Mouse (Mus musculus) megakaryocyte, embryonic 14.5 days (primary cell): Measurements from ENCODE around the gene Actr1b. TPM values are rescaled to one million over a fixed set of nuclear protein-coding genes. Genes with fewer than 3 reads are reported as not detected.

Experiments used
- H3K27me3 ChIP-seq: replicated peaks from 2 replicates; pipeline ENCODE3; 2012; ENCODE audit warnings: inconsistent platforms
- H3K36me3 ChIP-seq: replicated peaks from 2 replicates; pipeline ENCODE3; 2012; ENCODE audit warnings: low read length, inconsistent platforms, mixed read lengths
- H3K4me1 ChIP-seq: 2 replicates; pipeline ENCODE4 v1.6.1; 2012; ENCODE audit warnings: inconsistent platforms
- H3K4me3 ChIP-seq: replicated peaks from 2 replicates; pipeline ENCODE3; 2012; ENCODE audit warnings: moderate library complexity, mild to moderate bottlenecking, inconsistent platforms
- H3K9me3 ChIP-seq: 2 replicates; pipeline ENCODE4 v1.6.1; 2012; ENCODE audit warnings: inconsistent platforms
- FLI1 ChIP-seq: IDR thresholded peaks from 2 replicates; pipeline ENCODE4 v1.6.1; 2012; ENCODE audit warnings: low read length, inconsistent platforms, mixed read lengths
- GATA1 ChIP-seq: IDR thresholded peaks from 3 replicates; pipeline ENCODE4 v1.6.1; 2012; ENCODE audit warnings: mixed read lengths, low read length, inconsistent platforms, borderline replicate concordance
- polyA plus RNA-seq: library from polyadenylated mRNA; stranded (reverse); fragments of >175 nt; gene quantifications from 2 replicates; pipeline ENCODE4 v1.2.3, GENCODE M21; 2012; ENCODE audit warnings: low replicate concordance; ENCODE audit not compliant: insufficient read depth

Gene Actr1b
- polyA plus RNA-seq, 1 experiment: 26.0 TPM

DNA sequence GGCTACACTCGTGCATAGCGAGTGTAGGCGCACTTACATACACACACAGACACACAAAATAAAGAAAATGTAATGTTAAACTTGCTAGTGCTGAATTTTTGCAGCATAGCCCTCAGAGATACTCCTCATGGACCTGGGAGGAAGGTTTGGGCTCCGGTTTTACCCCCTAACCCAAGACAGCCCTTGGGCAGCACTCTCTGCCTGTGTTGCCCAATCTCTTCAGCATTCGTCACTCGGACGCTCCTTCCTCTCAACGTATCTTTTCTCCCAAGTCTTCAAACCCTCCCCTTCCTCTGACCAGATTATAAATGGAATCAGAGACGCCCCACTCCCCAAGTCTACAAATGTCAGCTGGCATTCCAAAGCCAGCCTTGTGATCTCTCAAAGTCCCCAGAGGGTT is 28.8 kb upstream of the Actr1b start:
- Histone ChIP-seq H3K27me3 (peaks cover 59% of the 10 kb centered on the region), H3K4me3 (no peak overlapping the region), H3K9me3 (no peaks in the 10 kb centered on the region), H3K4me1 (peaks cover 7% of the 10 kb centered on the region), H3K36me3 (no peaks in the 10 kb centered on the region)
- no peak for TF ChIP-seq FLI1
- no peak for TF ChIP-seq GATA1

DNA sequence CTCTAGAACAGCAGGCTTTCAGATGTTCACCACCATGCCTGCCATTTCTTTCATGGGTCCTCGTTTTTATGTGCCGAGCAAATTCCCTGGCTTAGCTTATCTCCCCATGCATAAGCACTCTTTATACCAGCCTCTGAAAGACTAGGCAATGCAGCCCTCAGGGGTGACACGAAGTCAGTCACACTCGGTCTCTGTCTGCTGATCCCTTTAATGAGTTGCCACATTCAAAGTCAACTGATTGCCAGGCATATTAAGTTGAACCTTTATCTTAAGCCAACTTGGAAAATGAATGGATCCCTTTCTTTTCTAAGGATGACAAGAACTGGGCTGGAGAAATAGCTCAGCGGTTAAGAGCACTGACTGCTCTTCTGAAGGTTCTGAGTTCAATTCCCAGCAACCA is 25.0 kb upstream of the Actr1b start:
- peaks cover 10% of the 10 kb centered on the region for H3K4me1 ChIP-seq
- peaks cover 34% of the 10 kb centered on the region for H3K27me3 ChIP-seq
- no peak overlapping the region for H3K4me3 ChIP-seq
- TF ChIP-seq GATA1 (no peak), FLI1 (no peak)
- H3K9me3 ChIP-seq: no peaks in the 10 kb centered on the region
- no peaks in the 10 kb centered on the region for H3K36me3 ChIP-seq

DNA sequence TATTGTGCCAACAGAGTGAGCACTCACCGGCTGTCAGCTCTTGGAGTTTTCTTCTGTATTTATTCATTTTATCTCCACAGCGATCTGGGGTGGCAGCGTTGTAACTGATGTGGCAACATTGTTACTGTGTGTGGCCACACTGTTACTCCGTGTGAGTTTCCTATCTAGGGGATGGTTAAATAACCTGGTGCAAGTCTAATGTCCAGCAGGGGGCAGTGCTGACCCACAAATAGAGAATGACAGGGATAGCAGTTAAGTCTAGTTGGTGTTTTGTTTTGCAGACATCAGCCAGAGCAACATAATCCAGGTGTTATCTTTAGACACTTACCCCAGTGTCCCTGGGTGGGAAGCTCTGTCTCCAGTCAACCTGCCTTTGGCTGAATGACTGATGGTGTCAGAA is 23.1 kb upstream of the Actr1b start:
- Histone ChIP-seq H3K27me3 (peaks cover 18% of the 10 kb centered on the region), H3K36me3 (no peaks in the 10 kb centered on the region), H3K4me3 (no peak overlapping the region), H3K4me1 (peaks cover 8% of the 10 kb centered on the region), H3K9me3 (no peaks in the 10 kb centered on the region)
- TF ChIP-seq GATA1 (no peak), FLI1 (no peak)

DNA sequence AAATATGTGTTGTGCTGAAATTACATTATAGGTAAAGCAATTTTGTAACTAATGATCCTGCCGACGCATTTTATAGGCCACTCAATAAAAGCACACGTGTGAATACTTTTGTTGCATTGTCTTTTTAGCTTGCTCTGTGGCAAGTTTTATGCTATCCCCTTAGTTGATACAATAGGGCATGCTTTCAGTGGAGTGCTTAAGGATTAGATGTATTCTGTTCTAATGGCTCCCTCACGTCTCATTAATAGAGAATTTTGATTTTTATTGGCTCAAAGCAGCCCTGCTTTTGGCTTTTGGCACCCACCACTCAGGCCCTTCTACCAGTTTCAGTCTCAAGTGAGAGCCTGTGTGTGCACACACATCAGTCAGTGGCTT is 9.8 kb upstream of the Actr1b start:
- Histone ChIP-seq H3K4me3 (no peak overlapping the region), H3K4me1 (peaks cover 7% of the 10 kb centered on the region; the same call in 1 of the 2 replicates), H3K27me3 (peaks cover 21% of the 10 kb centered on the region), H3K36me3 (no peaks in the 10 kb centered on the region), H3K9me3 (no peaks in the 10 kb centered on the region)
- no peak for TF ChIP-seq FLI1
- no peak for TF ChIP-seq GATA1

DNA sequence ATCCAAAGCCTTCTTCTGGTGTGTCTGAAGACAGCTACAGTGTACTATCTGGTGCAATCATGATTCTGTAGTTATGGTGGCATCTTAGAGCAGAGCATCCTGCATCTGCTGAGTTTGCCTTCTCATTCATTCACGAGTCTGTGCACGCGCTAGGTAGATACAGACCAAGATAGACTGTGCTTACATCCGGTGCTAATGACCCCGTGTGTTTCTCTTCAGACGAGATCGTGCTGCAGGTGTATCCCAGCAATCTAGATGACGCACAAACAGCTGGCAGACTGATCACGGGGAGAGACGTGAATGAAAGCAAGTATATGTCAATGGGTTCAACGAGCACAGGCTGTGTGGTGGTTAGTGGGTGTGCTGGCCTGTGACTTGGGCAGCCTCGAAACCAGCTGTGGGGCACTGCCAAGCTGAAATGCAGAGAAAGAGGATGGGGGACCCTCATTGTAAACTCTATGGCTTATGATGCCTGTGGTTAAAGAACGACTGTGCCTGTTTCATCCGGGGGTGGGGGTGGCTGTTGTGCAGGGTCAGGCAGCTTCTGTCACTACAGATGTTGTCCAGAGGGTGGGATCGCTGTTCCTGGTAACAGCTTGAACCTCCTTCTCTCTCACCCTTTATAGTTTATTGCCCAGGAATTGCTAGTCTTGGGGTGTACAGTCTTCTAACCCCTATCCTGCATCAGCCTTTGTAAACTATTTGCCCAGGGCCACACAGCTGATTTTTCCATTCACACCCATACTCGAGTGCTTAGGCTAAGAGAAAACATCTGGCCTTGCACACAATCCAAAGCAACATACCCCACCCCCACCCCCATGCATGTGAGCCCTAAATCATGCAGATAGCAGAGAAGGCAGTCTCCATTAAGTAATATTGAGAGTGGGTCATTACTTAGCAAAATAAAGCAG is 9.2 kb upstream of the Actr1b start:
- Histone ChIP-seq H3K27me3 (peaks cover 26% of the 10 kb centered on the region), H3K36me3 (no peaks in the 10 kb centered on the region), H3K4me1 (peaks cover 7% of the 10 kb centered on the region; the same call in 1 of the 2 replicates), H3K9me3 (no peaks in the 10 kb centered on the region), H3K4me3 (no peak overlapping the region)
- TF ChIP-seq FLI1 (no peak), GATA1 (no peak)

- Histone ChIP-seq H3K9me3 (peaks cover 9% of the 10 kb centered on the region), H3K27me3 (peaks cover 38% of the 10 kb centered on the region), H3K4me1 (peaks cover 7% of the 10 kb centered on the region; the same call in 1 of the 2 replicates), H3K36me3 (no peaks in the 10 kb centered on the region), H3K4me3 (no peak overlapping the region)
- TF ChIP-seq FLI1: no peak
Observed at GRCm38 (mm10) chr1:36718786-36719185, 4.6 kb upstream of the Actr1b start.

GRCm38 (mm10) chr1:36711104-36711503 is 3.1 kb downstream of the Actr1b start:
- no peak for TF ChIP-seq GATA1
- TF ChIP-seq FLI1: no peak
- no peak overlapping the region for H3K4me3 ChIP-seq
- H3K36me3 ChIP-seq: peaks cover 24% of the 10 kb centered on the region
- H3K9me3 ChIP-seq: peaks cover 15% of the 10 kb centered on the region
- peaks cover 34% of the 10 kb centered on the region for H3K4me1 ChIP-seq
- H3K27me3 ChIP-seq: peaks cover 11% of the 10 kb centered on the region

- H3K27me3 ChIP-seq: peaks cover 6% of the 10 kb centered on the region
- peaks cover 15% of the 10 kb centered on the region for H3K9me3 ChIP-seq
- peaks cover 37% of the 10 kb centered on the region for H3K4me1 ChIP-seq
- peaks cover 36% of the 10 kb centered on the region for H3K36me3 ChIP-seq
- peak within 1 kb of the TSS; percentile 96 for H3K4me3 ChIP-seq
- TF ChIP-seq GATA1: no peak
- TF ChIP-seq FLI1: no peak
Observed at GRCm38 (mm10) chr1:36709854-36710280, 4.4 kb downstream of the Actr1b start, which contains the start of gene 4933424G06Rik. TSS of gene 4933424G06Rik (plus strand) at chr1:36710149.

DNA sequence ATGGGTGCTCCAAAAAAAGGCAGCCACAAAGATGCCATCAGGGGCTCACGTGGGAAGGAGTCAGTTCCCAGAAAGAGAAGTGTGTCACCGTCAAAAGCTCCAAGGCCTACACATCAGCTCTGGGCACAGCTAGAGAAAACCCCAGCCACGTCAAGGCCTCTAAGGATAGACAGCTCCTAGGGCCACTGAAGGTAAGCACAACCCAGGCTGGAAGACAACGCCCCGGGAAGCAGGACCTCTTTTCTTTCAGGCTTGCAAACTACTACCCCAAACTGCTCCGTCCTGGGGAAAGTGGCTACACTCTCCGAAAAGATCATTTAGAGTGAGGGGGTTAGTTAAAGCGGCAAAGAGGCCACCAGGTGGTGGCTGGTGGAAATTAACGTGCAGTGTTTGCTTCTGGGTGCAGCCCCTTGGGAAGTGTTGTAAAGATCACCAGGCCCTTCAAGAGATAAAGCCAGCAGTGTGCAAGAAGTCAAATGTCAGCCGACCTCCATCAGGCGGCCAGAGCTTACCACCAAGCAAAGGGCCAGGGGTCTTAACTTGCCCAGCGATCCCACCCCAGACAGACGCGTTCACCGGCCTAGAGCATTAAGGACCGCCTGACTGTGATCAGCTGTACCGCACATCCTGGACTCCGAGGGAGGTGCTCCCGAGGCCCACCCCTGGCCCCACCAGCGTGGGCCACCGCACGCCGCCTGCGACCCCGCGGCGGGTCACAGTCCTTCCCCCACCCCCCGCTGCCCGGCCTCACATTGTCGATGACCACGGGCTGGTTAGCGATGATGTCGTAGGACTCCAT is 5.0 kb downstream of the Actr1b start:
- Histone ChIP-seq H3K4me1 (peaks cover 37% of the 10 kb centered on the region), H3K27me3 (peaks cover 2% of the 10 kb centered on the region), H3K36me3 (peaks cover 42% of the 10 kb centered on the region), H3K4me3 (peak overlapping the region; percentile 96), H3K9me3 (peaks cover 11% of the 10 kb centered on the region)
- TF ChIP-seq GATA1: no peak
- no peak for TF ChIP-seq FLI1

- H3K27me3 ChIP-seq: no peaks in the 10 kb centered on the region
- H3K9me3 ChIP-seq: peaks cover 4% of the 10 kb centered on the region
- peaks cover 49% of the 10 kb centered on the region for H3K36me3 ChIP-seq
- TF ChIP-seq GATA1 (no peak), FLI1 (no peak)
- H3K4me1 ChIP-seq: peaks cover 39% of the 10 kb centered on the region
- peak overlapping the region; percentile 96 for H3K4me3 ChIP-seq
Observed at GRCm38 (mm10) chr1:36708626-36709025, 5.6 kb downstream of the Actr1b start.
